Mouse (Mus musculus) frontal cortex, adult 2 months (tissue): ENCODE measurements at regions not wholly inside any gene's neighbourhood (a gene's known extent, or its start where the extent isn't known, plus 50 kb on each side); places are given as distances from the start of the nearest gene placed in this dataset.
"Not testable (repeated sequence)": the region's sequence is repeated elsewhere in the genome, so short reads cannot be mapped to it uniquely, and the experiment has no call there.

ENCODE experiments used
- DNase-seq, 2 experiments: peaks; one replicate each; pipeline ENCODE4 v3.0.0; 2022; ENCODE audit warnings: low spot score in 1 of 2; ENCODE audit errors: extremely low spot score in 1 of 2

- DNase-seq: no peak
Measured at GRCm38 (mm10) chr5:28775648-28776359, 308.7 kb upstream of the Shh start.

GRCm38 (mm10) chr5:28771796-28772195 is 304.7 kb upstream of the Shh start:
- no peak for DNase-seq

GRCm38 (mm10) chr5:28756171-28756948 is 289.3 kb upstream of the Shh start:
- peak in 1 of 2 experiments; percentile 52 for DNase-seq

- DNase-seq: not testable (repeated sequence)
Measured at GRCm38 (mm10) chr5:28751821-28752220, 284.8 kb upstream of the Shh start.

GRCm38 (mm10) chr5:28734768-28735167 is 267.7 kb upstream of the Shh start:
- peak in 1 of 2 experiments; percentile 16 for DNase-seq

GRCm38 (mm10) chr5:28722067-28722466 is 255.0 kb upstream of the Shh start:
- DNase-seq: no peak

GRCm38 (mm10) chr5:28714978-28715377 is 247.9 kb upstream of the Shh start:
- peak in 1 of 2 experiments; percentile 17 for DNase-seq

- DNase-seq: no peak
Measured at GRCm38 (mm10) chr5:28710517-28710916, 243.5 kb upstream of the Shh start.

- DNase-seq: no peak
Measured at GRCm38 (mm10) chr5:28709626-28710025, 242.6 kb upstream of the Shh start.

- peak; percentile 27 to 58 for DNase-seq
Measured at GRCm38 (mm10) chr5:28704359-28704758, 237.3 kb upstream of the Shh start.

- no peak for DNase-seq
Measured at GRCm38 (mm10) chr5:28696966-28697365, 229.9 kb upstream of the Shh start.

- DNase-seq: no peak
Measured at GRCm38 (mm10) chr5:28690110-28690509, 223.1 kb upstream of the Shh start.

GRCm38 (mm10) chr5:28689651-28690050 is 222.6 kb upstream of the Shh start:
- no peak for DNase-seq

- no peak for DNase-seq
Measured at GRCm38 (mm10) chr5:28689136-28689535, 222.1 kb upstream of the Shh start.

GRCm38 (mm10) chr5:28682821-28683220 is 215.8 kb upstream of the Shh start:
- DNase-seq: no peak

- DNase-seq: no peak
Measured at GRCm38 (mm10) chr5:28680311-28680710, 213.3 kb upstream of the Shh start.

- no peak for DNase-seq
Measured at GRCm38 (mm10) chr5:28679761-28680160, 212.7 kb upstream of the Shh start.

GRCm38 (mm10) chr5:28630186-28630585 is 163.1 kb upstream of the Shh start:
- no peak for DNase-seq

GRCm38 (mm10) chr5:28611885-28612284 is 144.8 kb upstream of the Shh start:
- peak in 1 of 2 experiments; percentile 20 for DNase-seq

- DNase-seq: no peak
Measured at GRCm38 (mm10) chr5:28596537-28597314, 129.7 kb upstream of the Shh start.

GRCm38 (mm10) chr5:28571347-28571998 is 104.4 kb upstream of the Shh start:
- no peak for DNase-seq
